Mouse (Mus musculus) liver, adult 2 months (tissue): ENCODE measurements around the gene Ankfn1.

Experiments used
- CTCF ChIP-seq: fragments of 200-500 bp; IDR thresholded peaks from 2 replicates; pipeline ENCODE4 v1.5.1; 2011; ENCODE audit warnings: low read depth, low read length, control low read depth
- POLR2A ChIP-seq: fragments of 200-500 bp; IDR thresholded peaks from 2 replicates; pipeline ENCODE4 v1.6.1; 2011; ENCODE audit warnings: low read length, control low read depth; ENCODE audit not compliant: insufficient read depth; ENCODE audit errors: extremely low read depth

DNA sequence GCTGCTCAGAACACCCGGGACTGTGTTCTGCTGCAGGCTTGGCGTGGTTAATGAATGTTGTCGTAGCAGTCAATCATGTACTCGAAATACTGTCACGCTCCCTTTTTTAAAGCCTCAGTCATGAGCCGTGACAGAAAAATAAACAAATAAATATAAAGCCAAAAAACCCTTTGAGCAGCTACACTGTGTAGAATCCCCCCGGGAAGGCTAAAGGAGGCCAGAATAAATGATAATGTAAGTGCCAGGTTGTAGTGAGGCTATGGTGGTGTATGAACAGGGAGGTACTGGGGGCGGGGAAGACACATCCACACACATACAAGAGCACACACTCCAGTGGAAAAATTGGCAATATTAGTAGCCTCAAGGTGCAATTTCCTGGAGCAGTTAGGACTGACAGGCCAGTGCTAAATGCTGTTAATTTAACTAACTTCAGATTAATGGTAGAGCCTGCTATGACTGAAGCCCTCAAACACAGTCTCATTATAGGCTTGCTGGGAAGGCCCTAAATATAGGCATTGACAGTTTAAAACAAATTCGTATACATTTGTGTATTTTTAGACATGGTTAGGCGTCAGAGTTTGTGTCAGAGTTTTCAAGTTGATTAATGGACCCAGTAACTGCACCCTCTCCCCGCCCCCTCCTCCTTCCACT is 270.7 kb downstream of the Ankfn1 start:
- TF ChIP-seq CTCF (no peak), POLR2A (no peak)
